Mouse (Mus musculus): ENCODE results near the gene Aox4.

Aox4 gene

DNA sequence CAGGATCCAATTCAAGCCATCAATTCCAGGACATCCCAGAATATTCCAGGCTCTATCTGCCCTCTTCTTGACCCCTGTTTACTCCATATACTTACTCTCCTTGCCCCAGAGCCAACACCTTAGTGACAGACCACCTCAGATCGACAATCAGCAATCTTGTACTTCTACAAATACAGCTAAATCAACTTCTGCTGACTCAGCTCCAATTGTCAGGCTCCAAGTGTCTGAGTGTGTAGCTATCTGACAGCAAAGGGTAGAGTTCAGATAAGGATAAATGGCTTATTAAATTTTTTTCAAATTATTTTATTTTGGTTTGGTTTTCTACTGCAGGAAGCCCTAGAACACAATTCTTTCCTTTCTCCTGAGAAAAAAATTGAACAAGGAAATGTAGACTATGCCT is 38.3 kb downstream of the Aox4 start:
- DNase-seq = no peak

DNA sequence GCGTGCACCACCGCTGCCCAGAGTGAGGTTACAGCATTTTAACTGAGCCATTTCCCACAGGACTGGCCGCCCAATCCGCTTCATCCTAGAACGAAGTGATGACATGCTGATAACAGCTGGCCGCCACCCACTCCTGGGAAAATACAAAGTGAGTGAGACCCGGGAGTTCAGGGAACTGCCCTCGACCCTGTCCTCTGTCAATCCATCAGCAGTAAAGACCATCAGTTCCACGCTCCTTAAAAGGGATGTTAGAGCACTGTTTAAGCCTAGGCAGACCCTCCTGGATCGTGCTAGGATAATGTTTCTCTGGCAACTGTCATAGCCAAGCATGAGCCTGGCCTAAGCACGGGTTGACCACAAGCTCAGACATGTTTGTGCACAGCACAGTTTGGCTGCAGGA is 43.3 kb downstream of the Aox4 start:
- no peak for DNase-seq

DNA sequence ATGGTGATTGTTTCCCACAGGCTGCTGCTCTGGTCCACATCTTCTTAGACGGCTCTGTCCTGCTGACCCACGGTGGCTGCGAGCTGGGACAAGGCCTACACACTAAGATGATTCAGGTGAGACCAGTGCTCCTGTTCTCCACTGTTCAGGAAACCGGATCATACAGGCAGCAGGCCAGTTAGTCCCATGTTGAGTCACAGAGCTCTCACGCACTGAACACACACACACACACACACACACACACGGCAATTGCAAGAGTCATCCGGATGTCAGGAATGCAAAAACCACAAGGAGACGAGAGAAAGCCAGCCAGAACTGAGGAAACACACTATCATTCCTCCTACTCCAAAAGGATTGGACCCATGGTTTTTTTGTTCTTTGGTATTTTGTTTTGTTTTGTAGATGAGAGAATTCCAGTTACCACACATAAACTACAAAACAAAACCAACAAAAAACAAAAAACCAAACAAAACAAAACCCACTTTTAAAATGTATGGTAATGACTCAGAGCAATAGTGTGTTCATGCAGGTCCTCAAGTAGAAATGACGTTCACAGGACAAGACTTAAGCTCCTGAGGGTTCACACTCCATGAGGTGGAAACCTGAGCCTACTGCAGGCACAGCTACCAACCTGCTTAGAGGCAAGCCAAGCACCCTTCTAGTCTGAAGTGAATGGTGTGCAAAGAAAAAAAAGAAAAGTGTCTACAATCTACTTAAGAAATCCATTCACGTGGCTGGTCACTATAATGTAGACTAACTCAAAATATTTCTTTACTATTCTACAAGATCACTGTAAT is 47.2 kb downstream of the Aox4 start:
- DNase-seq = no peak

DNA sequence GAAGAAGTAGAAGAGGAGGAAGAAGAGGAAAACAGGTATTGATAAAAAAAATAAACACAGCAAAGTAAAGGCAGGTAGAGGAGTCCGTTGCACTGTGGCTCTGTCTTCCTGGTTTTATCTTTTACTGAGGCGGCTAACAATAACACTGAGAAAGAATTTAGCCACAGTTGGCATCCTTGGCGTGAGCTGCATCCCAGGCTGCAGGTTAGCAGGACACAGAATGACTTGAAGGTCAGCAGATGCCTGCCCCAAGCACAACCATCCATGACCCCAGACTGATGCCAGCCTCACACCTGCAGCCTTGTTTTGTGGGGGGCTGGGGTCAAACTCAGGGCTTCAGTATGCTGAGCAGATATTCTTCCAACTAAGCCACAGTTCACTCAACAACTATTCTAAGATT is 50.1 kb downstream of the Aox4 start:
- no peak for DNase-seq

DNA sequence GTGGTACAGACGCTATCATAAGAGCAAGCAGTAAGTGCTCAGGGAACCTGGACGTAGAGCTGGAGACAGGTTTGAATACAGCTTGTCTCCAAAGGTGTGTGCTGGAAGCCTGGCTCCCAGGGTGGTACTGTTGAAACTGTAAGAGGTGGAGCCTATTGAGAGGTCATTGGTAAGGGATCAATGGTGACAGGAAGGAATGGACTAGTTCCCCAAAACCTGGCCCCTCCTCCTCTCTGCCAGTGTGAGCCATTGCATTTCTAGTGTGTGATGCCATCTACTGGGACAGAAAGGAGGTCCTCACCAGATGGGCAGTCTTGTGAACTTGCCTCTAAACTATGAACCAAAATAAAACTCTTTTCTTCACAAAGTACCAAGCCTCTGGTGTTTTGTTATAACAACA is 58.0 kb downstream of the Aox4 start:
- DNase-seq = no peak

DNA sequence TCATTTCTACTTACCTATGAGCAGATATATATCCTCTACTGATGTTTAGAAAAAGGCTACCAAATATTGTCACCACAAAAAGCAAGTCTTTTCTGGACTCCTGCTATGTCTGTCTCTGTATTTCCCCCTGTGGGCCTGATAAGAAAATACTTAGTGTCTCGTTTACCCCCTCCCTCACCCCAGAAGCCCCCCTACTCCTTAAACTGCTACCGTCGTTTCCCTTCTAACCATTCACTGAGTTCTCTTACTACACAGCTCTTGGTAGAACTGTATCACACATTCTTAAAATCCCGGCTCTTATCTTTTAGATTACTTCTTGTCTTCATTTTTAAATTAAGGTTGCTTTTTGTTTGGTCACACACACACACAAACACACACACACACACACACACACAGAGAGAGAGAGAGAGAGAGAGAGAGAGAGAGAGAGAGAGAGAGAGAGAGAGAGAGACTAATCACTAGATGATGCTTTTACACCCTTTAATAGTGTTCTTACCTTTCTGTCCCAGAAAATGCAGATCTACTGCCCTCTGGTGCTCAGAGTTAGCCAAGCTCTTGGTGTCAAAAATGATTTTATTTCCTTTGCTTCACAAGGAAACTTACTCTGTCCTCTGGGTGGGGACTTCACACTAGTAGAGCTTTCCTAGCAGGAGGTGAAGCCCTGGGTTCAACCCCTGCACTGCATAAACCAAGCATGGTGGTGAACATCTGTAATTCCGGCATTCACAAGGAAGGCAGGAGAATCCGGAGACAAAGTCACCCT is 60.8 kb downstream of the Aox4 start:
- peak; percentile 47 for DNase-seq

DNA sequence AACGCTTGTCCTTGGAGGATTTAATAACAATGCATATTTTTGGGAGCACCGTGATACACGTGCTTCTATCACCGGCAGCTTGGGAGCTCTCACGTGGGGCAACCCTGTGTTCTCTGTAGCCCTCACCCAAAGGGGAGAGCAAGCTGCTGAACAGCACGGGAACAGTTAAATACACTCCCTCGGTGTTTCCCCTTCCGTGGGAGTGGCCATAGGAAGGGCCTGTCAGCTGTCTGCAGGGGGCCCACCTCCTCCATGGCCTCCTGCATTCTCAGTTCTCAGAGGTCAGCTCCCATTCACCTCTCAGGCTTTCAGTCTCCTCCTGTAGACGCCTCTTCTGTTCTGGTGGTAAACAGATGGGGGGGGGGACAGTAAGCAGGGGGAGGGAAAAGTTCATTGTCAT is 65.7 kb downstream of the Aox4 start:
- no peak for DNase-seq

DNA sequence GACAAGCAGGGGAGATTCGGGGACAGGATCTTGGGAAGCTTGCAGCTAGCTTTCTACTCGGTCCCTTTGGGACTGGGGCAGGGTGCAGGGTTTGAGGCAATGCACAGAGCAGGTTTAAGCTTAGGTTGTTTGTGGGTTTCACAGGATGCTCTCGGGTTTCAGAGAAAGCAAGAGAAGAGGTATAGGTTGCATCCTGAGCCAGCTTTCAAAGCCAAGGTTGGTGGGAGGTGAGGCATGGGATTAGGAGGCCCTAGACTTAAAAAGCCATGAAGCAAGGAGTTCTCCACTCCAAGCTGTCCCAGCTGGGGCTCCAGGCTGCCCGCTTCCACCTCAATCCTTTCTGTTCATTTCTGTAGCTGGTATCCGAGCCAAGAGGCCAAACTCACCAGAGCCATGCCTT is 67.8 kb downstream of the Aox4 start, which contains the start of gene Aox2:
TSS of gene Aox2 (plus strand) at position 301 of the 400 bp plus-strand sequence.
- DNase-seq = no peak

DNA sequence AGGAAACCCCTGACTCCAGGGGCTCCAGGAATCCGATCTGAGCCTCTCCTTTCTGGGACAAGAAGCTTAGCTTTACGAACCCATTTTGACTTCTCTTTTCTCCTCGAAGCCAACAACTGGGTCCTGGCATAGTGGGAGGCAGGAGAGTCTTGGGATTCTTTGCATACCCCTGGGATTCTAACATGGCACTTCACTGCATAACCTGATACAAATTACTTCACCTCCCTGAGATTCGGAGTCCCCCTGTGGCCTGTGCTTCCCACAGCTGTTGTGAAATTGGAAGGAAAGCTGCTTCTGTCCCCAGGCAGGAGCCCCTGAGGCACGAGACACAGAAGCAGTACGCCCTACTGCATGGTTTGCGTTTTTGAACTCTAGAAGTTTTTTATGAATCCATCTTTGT is 68.3 kb downstream of the Aox4 start:
- no peak for DNase-seq

DNA sequence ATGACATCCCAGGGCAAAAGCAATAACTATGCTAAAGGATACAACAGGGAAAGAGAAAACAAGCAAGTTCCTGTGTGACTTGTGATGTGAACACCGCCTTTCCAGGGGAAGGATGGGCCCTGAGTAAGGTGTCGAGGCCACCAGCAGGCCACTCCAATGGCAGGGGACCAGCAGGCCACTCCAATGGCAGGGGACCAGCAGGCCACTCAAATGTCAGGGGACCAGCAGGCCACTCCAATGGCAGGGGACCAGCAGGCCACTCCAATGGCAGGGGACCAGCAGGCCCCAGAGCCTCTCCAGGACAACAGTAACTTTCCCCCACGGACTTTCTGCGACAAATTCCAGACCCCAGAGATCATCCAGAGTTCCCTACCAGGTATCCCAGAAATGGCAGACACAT is 70.2 kb downstream of the Aox4 start:
- DNase-seq = no peak

DNA sequence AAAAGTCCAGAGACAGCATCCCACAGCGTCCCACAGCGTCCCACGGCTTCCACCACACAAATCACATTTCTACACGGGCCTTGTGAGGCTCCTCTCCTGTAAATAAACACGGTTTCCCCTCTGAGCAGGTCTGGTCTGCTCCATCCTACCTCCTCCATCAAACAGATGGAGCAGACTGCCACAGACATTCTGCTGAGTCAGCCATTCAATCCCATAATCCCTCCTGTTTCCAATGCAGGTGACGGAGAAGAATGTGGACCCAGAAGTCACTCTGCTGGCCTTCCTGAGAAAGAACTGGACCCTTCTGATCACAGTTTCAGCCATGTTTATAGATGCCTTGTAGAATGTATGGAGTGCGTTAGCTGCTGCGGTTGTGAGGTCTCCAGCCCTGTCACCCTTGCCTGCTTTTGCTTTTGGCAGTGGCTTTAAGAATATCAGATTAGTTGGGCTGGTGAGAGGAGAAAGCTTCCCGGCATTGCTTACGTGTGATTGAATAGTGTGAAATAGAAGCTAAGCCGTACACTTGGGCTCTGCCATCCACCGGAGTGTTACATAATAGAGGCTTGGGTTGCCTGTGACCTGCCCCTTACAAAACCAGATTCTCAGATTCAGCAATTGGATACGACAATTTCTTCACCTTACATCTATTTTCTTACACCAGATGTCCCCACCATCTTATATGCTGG is 70.9 kb downstream of the Aox4 start:
- DNase-seq = no peak

DNA sequence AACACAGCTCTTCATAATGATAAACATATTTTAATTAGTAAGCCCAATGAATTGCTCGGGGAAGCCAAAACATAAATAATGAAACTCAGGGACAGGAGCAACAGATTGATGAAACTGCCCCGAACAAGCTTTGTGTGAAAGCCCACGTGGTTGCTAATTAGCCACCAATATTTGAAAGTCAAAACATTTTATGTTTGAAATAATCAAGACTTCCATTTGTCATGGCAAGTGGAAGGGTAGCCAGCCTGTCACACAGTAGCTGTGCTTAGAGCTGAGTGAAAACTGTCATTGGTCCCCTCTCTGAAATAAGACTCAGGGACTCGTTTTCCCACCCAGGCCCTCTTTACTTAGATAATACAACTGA is 71.4 kb downstream of the Aox4 start:
- DNase-seq = no peak

DNA sequence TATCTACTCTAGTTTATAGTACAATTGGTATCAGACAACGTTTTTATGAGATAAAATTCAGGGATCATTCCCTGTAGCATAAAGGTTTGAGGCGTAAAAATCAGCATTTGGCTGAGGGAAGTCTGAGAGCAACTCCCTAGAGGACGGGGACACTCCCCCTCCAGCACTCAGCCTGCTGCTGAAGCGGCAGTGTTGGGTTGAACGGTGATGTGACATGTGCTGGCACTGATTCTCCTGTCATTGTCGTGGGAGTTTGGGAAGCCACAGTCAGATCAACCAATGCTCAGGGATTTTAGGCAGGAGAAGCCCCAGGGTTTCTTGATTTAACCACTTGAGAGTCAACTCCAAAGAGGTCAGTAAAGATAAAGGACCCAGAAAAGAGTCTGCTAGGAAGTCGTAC is 74.3 kb downstream of the Aox4 start:
- no peak for DNase-seq

DNA sequence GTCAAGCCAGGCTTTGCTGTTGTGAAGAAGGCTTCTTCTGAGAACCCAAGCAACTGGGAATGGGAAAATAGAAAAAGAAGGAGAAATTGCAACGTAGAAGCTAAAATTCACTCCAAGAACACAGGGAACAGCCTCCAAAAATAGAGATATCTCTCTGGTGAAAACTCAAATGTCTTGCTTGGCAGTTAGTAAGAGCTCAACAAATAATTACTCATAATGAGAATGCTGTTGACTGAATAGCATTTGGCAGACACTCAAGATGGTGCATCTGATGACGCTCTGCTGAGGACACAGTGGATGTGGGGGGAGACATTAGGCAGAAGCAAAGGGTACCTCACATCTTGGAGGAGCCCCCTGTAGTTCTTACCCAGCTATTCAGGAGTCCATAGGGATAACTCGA is 77.9 kb downstream of the Aox4 start:
- DNase-seq = no peak

DNA sequence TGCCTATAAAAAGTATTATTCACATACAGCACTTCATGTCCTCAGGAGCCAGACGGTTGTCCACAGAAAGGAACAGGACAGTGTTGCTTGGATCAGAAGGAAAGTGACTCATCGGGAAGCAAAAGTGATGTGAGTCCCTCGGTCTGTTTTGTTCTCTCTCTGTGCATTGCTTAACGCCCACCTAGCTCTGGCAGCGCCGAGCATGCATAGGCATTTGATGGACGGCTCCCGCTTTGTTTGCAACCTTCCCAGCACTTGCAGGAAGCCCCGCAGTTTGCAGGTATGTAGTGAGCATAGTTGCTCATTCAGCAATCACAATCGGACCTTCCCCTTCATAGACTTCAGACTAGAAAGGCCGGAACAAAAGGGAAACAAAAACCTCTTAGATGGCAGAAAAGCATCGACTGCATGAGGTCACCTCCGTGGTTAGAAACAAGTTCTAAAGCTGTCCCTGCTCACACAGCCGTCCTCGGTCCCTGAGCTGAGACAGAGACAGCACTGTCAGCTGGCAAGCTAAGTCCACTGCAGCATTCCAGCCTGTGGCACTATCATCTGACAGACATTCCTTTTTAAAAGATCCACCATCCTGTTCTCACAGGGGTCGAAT is 79.8 kb downstream of the Aox4 start:
- DNase-seq = no peak

DNA sequence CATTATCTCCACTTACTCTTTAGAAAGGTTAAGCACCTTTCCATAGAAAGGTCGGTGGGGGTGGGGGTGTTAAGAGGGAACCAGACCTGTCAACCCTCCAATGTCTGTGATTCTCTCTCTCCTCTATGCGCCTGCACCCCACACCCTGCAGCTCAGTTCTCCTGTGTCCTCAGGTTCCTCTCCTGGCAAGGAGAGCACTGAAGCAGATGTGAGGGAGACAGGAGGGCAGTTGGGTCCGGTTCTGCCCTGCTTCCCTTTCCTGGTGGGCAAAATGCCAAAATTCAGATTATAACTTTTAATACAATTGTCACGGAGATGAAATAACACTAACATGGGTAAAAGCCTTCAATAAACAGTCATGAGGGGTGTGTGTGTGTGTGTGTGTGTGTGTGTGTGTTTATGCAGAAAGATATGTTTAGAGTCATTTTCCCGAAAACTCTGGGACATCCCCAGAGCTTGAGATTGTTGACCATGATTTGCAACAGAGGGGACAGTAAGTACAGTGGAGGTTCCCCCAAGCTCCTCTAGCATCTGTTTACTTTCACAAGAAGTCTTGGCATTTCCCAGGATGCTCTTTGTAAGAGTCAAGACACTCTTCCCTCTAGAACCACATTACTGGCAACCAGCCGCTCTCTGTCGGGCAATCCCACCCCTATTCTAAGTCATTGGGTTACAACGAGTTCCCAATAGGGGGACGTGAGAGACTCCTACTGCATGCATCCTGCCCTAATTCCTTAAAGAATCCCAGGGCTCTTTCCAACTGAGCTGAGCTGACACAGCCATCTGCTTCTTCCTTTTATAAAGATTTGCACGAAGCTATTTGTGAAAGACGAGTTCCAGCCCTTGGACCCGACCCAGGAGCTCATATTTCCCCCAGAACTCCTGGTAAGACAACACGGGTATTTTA is 81.5 kb downstream of the Aox4 start:
- no peak for DNase-seq

DNA sequence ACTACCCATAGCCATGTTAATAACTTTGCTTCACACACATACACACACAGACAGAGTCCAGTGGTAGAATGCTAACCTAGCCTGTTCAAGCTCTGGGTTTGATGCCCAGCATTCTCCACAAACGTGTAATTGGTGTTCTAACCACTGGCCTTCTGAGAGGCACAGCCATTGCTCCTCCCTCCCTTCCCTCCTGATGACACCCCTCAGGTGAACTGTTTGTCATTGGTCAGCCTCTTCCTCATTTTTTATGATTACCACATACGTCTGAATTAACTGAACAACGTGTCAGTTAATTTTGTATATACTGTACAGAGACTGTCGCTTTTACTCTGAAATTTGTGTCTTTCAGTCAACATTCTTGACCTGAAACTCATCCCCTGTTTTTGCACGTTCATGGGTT is 84.5 kb downstream of the Aox4 start:
- DNase-seq = no peak

DNA sequence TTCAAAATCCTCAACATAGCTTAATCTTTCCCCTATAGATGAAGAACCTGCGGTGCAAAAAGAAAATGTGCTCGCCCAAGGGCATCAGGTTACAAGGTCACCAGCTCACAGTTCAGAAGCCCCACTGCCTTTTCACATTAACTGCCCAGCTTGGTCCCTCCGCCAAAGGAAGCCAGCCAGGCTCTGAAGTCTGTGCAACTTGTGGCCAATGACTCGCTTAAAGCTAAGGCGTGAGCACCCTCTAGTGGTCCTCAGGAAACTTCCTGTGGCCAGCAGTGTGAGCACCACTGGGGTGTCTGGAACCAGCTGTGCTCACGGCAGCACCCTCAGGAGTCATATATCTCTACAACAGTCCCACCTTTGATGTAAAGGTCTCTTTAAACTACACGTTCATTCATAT is 86.1 kb downstream of the Aox4 start:
- peak; percentile 72 for DNase-seq

DNA sequence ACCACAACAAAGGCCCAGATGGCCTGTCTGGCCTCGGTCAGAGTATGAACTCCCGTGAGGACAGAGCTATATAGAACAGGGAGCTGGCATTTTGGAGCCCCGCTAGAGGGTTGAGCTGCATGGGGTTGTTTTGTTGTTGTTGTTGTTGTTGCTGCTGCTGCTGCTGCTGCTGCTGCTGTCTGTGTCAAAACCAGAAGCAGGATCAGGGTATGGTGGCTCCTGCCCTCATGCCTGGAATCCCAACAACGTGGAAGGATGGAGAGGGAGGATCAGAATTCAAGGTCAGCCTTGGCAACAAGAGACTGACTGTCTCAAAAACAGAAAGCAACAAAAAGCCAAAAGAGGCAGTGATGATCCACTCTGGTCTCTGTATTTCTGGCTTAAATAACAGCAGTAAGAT is 86.6 kb downstream of the Aox4 start:
- no peak for DNase-seq

DNA sequence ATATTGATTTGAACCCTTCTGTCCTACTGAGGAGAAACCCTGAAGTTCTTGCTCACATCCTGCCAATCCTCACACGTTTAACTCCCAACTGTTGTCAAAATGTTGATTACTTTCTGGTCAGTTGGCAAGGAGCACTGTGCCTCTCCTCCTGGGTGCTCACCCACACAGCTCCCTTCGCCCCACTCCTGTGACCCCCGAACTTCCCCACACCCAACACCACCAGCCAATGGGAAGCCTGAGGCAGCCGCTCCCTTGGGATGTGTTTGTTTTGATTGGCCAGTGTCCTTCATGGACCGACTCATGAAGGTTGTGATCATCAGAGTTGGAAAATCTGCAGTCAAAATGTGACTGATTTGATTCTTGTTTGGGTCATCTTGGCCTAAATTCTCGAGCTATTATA is 88.2 kb downstream of the Aox4 start:
- DNase-seq = no peak

DNA sequence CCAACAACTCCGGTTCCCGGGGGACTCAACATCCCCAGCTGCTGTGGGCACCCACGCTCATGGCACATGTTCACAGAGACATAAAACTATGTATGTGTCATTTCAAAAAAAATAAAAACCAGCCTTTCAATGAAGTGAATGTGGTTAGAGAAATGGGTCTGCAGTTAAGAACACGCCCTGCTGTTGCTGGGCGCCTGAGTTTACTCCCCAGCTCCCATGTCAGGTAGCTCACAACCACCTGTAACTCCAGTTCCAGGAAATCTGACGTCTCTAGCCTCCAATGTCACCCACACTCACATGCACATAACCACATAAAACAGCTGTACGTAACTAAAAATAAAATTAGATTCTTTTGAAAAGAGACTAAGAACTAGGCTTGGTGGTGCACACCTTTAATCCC is 90.9 kb downstream of the Aox4 start:
- no peak for DNase-seq

DNA sequence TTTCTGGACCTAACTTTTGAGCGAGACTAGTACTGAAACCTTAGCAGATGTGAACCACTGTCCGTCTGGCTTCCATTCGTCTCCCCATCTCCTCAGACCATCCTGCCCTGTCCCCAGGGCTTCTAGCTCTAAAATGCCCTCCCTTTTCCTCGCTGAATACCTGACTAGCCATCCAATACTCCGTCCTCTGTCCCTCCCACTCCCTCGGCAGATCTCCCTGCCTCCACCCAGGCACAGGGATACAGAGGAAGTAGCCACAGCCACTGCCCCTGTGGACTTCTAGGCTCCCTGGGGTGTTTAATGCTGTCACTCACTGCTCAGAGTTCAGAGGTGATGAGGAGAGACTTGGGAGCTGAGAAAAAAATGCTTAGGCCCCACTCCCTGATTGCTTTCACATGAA is 91.8 kb downstream of the Aox4 start:
- DNase-seq = no peak

DNA sequence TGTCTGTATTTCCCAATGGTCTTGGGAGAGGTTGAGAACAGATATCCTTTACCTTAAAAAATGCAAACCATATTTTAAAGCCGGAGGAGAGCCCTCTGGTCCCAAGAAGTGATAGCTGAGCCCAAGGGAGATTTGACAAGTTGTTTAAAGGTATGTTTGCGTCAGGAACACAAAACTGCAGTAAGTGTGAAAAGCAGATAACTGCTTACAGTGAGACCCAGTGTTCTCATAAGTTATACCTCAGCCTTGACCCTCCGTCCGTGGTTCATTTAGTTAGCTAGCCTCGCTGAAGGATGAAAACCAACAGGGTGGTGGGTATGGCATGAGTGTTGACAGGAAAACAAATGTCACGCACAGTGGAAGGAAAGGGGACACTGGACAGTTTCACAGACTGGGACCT is 92.8 kb downstream of the Aox4 start:
- no peak for DNase-seq

Measured in thymus, postnatal 25 days (tissue).